22 mouse cellular contexts compared by ENCODE assay signal in genomic region chr14:118544493-118544892, GRCm38 (mm10).
DNase-seq lines count a peak whose midpoint lies in the region; ATAC-seq and TF ChIP-seq lines count a peak whose summit lies in the region.
"Had no signal": no experiment of that assay in that cellular context is flagged by ENCODE, and none has a peak within 500 bp of the region (broad histone marks: within the 10 kb centered on the region; RNA-seq: fewer than 3 reads in every experiment).

No protein-coding gene starts in this region.

- peak overlapping the region; percentile 22 for H3K4me2 ChIP-seq in heart, embryonic 13.5 days
- peak overlapping the region; percentile 18; the same call in 1 of the 2 replicates for H3K4me2 ChIP-seq in heart, embryonic 15.5 days
- 0 out of 2 replicates have a peak overlapping the region, but pooled peaks have one; percentile 8 for H3K4me2 ChIP-seq in heart, postnatal 0 days (ENCODE audit: low read depth, low read length)
- H3K4me2 ChIP-seq: embryonic facial prominence, embryonic 13.5 days; embryonic facial prominence, embryonic 15.5 days; forebrain, embryonic 12.5 days had no signal

- no peaks in the 10 kb centered on the region for H3K36me3 ChIP-seq in heart, embryonic 13.5 days
- H3K36me3 ChIP-seq in heart, embryonic 15.5 days: no peaks in the 10 kb centered on the region
- H3K36me3 ChIP-seq in heart, postnatal 0 days (replicated peaks; ENCODE audit: control insufficient read depth, insufficient read depth, low read length): no peaks in the 10 kb centered on the region
- H3K36me3 ChIP-seq: embryonic facial prominence, embryonic 13.5 days; embryonic facial prominence, embryonic 15.5 days; forebrain, embryonic 10.5 days; forebrain, embryonic 12.5 days had no signal

- 0 out of 2 replicates have a peak, but pooled peaks cover 6% of the 10 kb centered on the region for H3K27me3 ChIP-seq in heart, embryonic 13.5 days (replicated peaks)
- H3K27me3 ChIP-seq in heart, embryonic 15.5 days: no peaks in the 10 kb centered on the region
- H3K27me3 ChIP-seq in heart, postnatal 0 days (ENCODE audit: control insufficient read depth, insufficient read depth, low read length): no peaks in the 10 kb centered on the region
- H3K27me3 ChIP-seq: embryonic facial prominence, embryonic 13.5 days; embryonic facial prominence, embryonic 15.5 days had no signal

- DNase-seq in heart, postnatal 36 days: no peak
- no peak for DNase-seq in heart, adult 18-20 months
- DNase-seq in heart, postnatal 0 days (ENCODE audit: low spot score): peak; percentile 18
- DNase-seq in heart, postnatal 10 days: no peak
- DNase-seq: adrenal gland, adult 2 months; adrenal gland, postnatal 10 days; adrenal gland, postnatal 25 days; cerebellum, adult 11 months; cerebellum, adult 18-20 months; cerebellum, adult 8-10 months; cerebellum, adult 9-11 months; cerebellum, postnatal 14 days; cerebellum, postnatal 36 days; embryo, embryonic 11 days had no signal

- peaks cover 14% of the 10 kb centered on the region; the same call in 1 of the 2 replicates for H3K4me1 ChIP-seq in heart, embryonic 13.5 days
- H3K4me1 ChIP-seq in heart, embryonic 15.5 days (replicated peaks): no peaks in the 10 kb centered on the region
- no peaks in the 10 kb centered on the region for H3K4me1 ChIP-seq in heart, postnatal 0 days (ENCODE audit: control insufficient read depth, insufficient read depth)
- H3K4me1 ChIP-seq: embryonic facial prominence, embryonic 13.5 days; embryonic facial prominence, embryonic 15.5 days had no signal

- 42% methylated on average over 6 of the region's 6 CpGs for WGBS in heart, embryonic 13.5 days
- 40% methylated on average over 6 of the region's 6 CpGs for WGBS in heart, embryonic 15.5 days
- 45% methylated on average over 6 of the region's 6 CpGs for WGBS in heart, postnatal 0 days

- no peak for ATAC-seq in heart, embryonic 13.5 days (ENCODE audit: extremely low read depth, insufficient number of reproducible peaks, low FRiP score, low TSS enrichment)
- peak; percentile 60; the same call in 1 of the 2 replicates for ATAC-seq in heart, embryonic 15.5 days (replicated peaks; ENCODE audit: insufficient number of reproducible peaks, insufficient read depth, low FRiP score, low read depth)
- peak; percentile 17; the same call in 1 of the 2 replicates for ATAC-seq in heart, postnatal 0 days (ENCODE audit: insufficient read depth, low read depth)
- ATAC-seq: forebrain, embryonic 14.5 days had no signal

- no peaks in the 10 kb centered on the region for H3K9me3 ChIP-seq in heart, embryonic 13.5 days
- H3K9me3 ChIP-seq in heart, embryonic 15.5 days (replicated peaks): no peaks in the 10 kb centered on the region
- H3K9me3 ChIP-seq in heart, postnatal 0 days (replicated peaks; ENCODE audit: control insufficient read depth, low read length): no peaks in the 10 kb centered on the region
- H3K9me3 ChIP-seq: embryonic facial prominence, embryonic 13.5 days; embryonic facial prominence, embryonic 15.5 days; forebrain, embryonic 12.5 days had no signal

- no peak overlapping the region for H3K4me3 ChIP-seq in heart, embryonic 13.5 days
- no peak overlapping the region for H3K4me3 ChIP-seq in heart, embryonic 15.5 days
- no peak overlapping the region for H3K4me3 ChIP-seq in heart, postnatal 0 days (ENCODE audit: low read depth, low read length)
- H3K4me3 ChIP-seq: embryonic facial prominence, embryonic 13.5 days; embryonic facial prominence, embryonic 15.5 days; erythroblast, embryonic 14.5 days; forebrain, embryonic 10.5 days; forebrain, embryonic 12.5 days had no signal

- no peak for TF ChIP-seq EP300 in heart, postnatal 0 days (IDR thresholded peaks at IDR 0.05; ENCODE audit: low read depth)

- no peak overlapping the region for H3K27ac ChIP-seq in heart, embryonic 13.5 days (replicated peaks)
- no peak overlapping the region for H3K27ac ChIP-seq in heart, embryonic 15.5 days
- H3K27ac ChIP-seq in heart, postnatal 0 days (ENCODE audit: low read depth): no peak overlapping the region
- H3K27ac ChIP-seq: embryonic facial prominence, embryonic 13.5 days; embryonic facial prominence, embryonic 15.5 days; forebrain, embryonic 10.5 days; forebrain, embryonic 12.5 days had no signal

- intact Hi-C loops in heart, postnatal 36 days (cut with DNase I): no loop called here
- intact Hi-C loops in heart, postnatal 10 days (cut with DNase I): no loop called here

- H3K9ac ChIP-seq in heart, embryonic 13.5 days: no peak overlapping the region
- no peak overlapping the region for H3K9ac ChIP-seq in heart, embryonic 15.5 days
- no peak overlapping the region for H3K9ac ChIP-seq in heart, postnatal 0 days (replicated peaks; ENCODE audit: low read depth, low read length)
- H3K9ac ChIP-seq: embryonic facial prominence, embryonic 13.5 days; embryonic facial prominence, embryonic 15.5 days; forebrain, embryonic 12.5 days had no signal

- no peak for TF ChIP-seq CTCF in heart, postnatal 0 days (IDR thresholded peaks at IDR 0.05; ENCODE audit: low read depth)
